Mouse (Mus musculus) urinary bladder, adult 18-20 months (tissue): Measurements from ENCODE around the gene Ssh3.
A peak's percentile ranks its signal among the peaks of the same experiment; 100 is the strongest.

ENCODE experiments used
- DNase-seq, 2 experiments: peaks; one replicate each; pipeline ENCODE4 v3.0.0; 2022; ENCODE audit warnings: low spot score in 2 of 2, mixed read lengths in 2 of 2

Gene Ssh3

DNA sequence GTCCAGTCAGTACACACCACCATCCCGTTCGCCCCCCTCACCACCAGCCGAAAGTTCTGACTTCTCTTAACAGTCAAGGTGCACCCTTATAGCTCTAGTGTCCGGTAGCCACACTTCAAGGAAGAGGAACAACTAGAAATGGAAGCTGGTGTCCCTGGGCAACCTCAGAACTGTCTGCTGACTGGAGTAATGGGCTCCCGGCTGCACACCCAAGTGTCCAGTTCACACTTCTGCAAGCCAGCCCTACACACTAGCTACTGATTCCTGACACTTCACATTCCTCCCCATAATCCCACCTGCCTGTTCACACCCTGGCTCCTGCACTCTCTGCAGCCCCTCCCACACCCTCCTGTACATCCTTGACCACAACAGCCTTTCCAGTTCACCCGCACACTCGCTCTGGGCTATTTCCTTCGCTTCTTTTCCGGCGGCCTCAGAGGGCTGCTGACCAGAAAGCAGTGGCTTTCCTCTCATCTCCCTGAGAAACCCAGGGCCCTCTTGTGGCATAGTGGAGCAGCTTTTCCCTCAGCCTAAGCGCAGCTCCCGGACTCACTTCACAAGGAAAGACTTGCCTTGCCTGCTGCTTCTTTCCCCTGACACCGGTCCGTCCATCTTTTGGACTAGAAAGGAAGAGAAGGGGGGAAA lies 52.8 kb downstream of the Ssh3 start:
- DNase-seq = no peak

DNA sequence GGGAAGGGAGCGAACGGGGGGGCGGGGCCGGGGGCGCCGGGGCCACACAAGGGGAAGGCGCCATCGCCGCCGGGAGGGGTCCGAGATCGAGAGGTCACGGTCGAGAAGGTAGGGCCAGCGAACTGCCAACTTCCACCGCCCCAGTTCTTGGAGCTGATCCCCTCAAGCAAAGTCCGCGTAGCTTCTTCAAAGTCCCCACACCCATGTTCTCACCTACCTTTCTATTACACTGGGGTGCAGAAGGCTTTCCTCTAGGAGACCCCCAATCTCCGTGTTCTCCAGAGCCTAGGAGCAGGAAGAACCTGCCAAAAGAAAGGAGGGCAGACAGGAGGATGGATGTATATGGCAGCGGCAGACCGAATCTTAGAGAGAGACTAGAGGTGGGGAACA lies 53.5 kb downstream of the Ssh3 start:
- no peak for DNase-seq

DNA sequence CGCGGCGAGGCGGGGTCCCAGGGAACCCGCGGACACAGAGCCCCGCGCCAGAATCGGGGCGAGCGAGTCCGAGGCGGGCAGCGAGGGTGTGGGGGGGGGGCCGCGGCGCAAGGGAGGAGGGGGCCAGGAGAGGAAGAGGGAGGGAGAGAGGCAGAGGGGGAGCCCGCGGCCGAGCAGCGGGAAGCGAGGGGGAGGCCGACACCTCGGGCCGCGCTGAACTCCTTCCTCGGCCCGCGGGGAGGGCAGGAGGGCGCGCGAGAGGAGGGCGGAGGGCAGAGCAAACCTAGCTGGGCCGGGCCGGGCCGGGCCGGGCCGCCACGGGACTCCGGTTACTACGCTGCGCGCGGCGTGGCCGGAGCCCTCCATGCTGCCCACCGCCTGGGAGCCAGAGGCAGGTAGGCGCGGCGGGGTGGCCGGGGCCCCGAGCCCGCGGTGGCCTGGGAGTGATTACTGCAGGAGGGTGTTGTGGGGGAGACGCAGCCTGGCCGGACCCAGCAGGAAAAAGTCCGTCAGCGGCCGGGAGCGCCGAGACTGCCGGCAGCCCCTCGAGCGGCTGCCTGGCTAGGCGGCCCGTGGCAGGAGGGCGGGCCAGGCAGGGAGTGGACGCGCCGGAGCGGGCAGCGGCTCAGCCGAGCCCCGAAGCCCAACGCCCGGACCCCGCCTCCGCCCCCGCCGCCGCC lies 54.1 kb downstream of the Ssh3 start:
- DNase-seq = no peak

DNA sequence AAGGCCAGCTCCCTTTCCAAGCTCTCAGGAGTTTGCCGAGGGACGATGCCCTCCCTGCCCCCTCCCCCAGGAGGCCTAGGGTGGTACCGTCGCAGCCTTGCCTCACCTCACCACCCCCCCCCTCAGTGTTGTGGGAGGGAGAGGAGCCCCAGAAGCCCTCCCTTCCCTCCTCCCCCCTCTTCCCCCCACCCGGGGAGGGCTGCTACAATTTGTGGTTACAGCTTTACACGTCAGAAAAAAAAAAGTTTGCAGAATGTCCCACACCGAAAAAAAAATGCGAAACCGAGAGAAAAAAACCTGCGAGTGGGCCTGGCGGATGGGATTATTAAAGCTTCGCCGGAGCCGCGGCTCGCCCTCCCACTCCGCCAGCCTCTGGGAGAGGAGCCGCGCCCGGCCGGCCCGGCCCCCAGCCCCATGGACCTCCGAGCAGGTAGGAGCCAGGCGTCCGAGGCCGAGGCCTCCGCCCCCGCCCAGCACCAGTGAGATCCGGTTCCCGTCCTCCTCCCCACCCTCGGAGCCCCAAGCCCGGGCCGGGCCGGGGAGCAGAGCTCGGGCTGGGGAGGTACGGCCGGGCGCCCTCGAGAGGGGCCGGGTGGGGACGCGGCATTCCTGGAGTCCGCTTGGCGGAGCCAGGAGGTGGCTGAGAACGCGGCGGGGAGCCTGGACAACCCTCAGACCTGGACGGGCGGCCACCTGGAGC lies 54.8 kb downstream of the Ssh3 start, which contains the start of the genes Clcf1 and AC109138.7:
Gene Clcf1, plus strand, starts transcription at position 168 of the 700 bp plus-strand sequence.
Gene AC109138.7, plus strand, starts transcription at position 287 of the 700 bp plus-strand sequence.
- DNase-seq = peak in 1 of 2 experiments; percentile 50

DNA sequence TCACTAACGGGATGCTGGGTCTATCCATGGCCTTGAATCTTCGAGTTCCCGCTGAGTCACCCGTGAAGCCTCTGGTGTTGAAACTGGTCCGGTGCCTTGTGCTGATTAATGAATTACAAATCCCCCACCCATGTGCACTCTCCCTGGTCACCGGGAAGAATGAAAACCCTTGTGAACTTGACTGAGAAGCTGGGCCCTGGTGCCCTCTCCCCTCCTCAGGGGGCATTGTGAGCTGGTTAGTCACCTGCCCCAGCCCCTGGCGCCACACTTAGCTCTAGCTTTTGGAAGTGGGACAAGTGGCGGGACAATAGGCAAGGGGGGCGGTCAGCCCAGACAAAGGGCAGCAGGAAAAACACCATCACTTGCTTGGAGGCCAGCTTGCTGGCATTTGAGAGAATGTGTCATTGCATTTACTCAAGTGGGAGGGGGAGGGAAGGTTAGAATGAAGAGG lies 55.4 kb downstream of the Ssh3 start:
- peak in 1 of 2 experiments; percentile 53 for DNase-seq

DNA sequence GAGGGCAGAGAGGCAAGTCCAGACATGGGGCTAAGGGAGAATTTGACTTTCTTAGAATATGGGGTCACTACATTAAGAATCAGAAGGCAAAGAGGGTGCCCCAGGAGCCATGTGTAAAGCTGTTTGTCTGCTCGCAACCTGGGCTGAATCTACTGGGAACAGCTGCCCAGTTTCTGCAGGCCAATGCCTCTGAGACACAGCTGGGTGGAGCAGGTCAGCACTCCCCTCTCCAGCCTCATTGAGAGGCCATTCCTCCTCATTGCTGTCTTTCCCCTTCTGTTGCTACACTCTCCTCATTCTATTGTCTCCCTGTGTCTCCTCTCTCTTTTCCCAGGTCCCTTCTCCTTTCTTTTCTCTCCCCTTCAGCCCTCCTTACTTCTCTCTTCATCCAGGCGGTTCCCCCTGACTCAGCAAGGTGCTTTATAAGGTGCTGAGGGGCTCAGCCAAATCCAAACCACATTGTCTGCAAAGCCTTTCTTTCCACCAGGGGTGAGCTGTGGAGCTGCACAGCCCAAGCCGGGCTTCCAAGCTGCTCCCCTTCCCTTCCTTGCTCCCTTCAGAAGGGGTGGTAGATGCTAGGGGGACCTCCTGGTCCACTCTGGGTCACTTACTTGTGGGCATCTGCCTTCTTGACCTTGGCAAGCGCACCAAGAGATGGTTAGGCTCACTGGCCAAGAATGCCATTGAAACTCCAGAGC lies 56.9 kb downstream of the Ssh3 start:
- no peak for DNase-seq
